Mouse (Mus musculus) MEL (cell line): ENCODE data around the gene Mapre3.

ENCODE experiments used
- CTCF ChIP-seq, 3 experiments: IDR thresholded peaks in 2 of 3; conservative IDR thresholded peaks in 1 of 3; 2 replicates each; pipeline ENCODE4 v1.5.1; 2011 to 2012; ENCODE audit warnings: low read length in 3 of 3, low read depth in 2 of 3, mild to moderate bottlenecking in 2 of 3, improper control_type of control experiment in 1 of 3, inconsistent platforms in 1 of 3, mixed read lengths in 1 of 3, moderate library complexity in 1 of 3; ENCODE audit not compliant: control insufficient read depth in 1 of 3, insufficient read depth in 1 of 3, poor library complexity in 1 of 3, severe bottlenecking in 1 of 3
- ELF1 ChIP-seq: IDR thresholded peaks from 2 replicates; pipeline ENCODE4 v1.6.1; 2014; ENCODE audit warnings: low read depth, mild to moderate bottlenecking, inconsistent platforms, low read length, improper control_type of control experiment, moderate library complexity
- GABPA ChIP-seq: IDR thresholded peaks from 2 replicates; pipeline ENCODE4 v1.6.1; 2012; ENCODE audit warnings: low read depth, mild to moderate bottlenecking, inconsistent platforms, low read length, improper control_type of control experiment, moderate library complexity
- MAZ ChIP-seq: IDR thresholded peaks from 2 replicates; pipeline ENCODE4 v1.6.1; 2012; ENCODE audit warnings: low read depth, mild to moderate bottlenecking, inconsistent platforms, low read length, improper control_type of control experiment
- POLR2A ChIP-seq, 2 experiments: IDR thresholded peaks; 2 replicates each; pipeline ENCODE4 v1.6.1; 2011 to 2012; ENCODE audit warnings: low read length in 2 of 2, mild to moderate bottlenecking in 2 of 2, control low read depth in 1 of 2, improper control_type of control experiment in 1 of 2, low read depth in 1 of 2, moderate library complexity in 1 of 2; ENCODE audit not compliant: control insufficient read depth in 1 of 2, insufficient read depth in 1 of 2, poor library complexity in 1 of 2
- RCOR1 ChIP-seq: IDR thresholded peaks from 2 replicates; pipeline ENCODE4 v1.6.1; 2012; ENCODE audit warnings: low read depth, mild to moderate bottlenecking, inconsistent platforms, low read length, improper control_type of control experiment
- ZMIZ1 ChIP-seq: IDR thresholded peaks from 2 replicates; pipeline ENCODE4 v1.6.1; 2012; ENCODE audit warnings: low read depth, mild to moderate bottlenecking, inconsistent platforms, low read length, improper control_type of control experiment, moderate library complexity
- ZNF384 ChIP-seq: IDR thresholded peaks from 2 replicates; pipeline ENCODE4 v1.6.1; 2012; ENCODE audit warnings: low read depth, mild to moderate bottlenecking, inconsistent platforms, low read length, improper control_type of control experiment

DNA sequence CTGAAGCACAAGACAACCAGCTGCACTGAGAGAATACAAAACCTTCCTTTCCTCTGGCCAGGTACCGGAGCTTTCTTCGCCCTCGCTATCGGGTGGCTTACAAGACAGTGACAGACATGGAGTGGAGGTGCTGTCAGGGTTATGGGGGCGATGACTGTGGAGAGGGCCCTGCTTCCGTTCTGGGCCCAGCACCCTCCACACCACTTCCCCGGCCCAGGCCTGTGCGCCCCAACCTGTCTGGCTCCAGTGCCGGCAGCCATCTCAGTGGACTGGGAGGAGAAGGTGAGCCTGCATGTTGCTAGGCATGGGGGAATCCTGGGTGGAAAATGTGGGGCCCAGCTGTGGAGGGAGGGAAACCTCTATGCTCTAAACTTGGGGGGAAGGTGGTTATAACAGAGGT is 101.0 kb downstream of the Mapre3 start:
- TF ChIP-seq ELF1 (no peak), MAZ (0 out of 2 replicates have a peak, but pooled peaks have one; percentile 9), POLR2A (IDR thresholded peaks at IDR 0.05; ENCODE audit: control insufficient read depth in 1 of 2, insufficient read depth in 1 of 2, low read depth in 1 of 2, low read length in 2 of 2, poor library complexity in 1 of 2) (0 out of 4 replicates have a peak, but pooled peaks of 1 of the 2 experiments have one; percentile 25), GABPA (no peak), CTCF (IDR thresholded peaks at IDR 0.05 in 2 of 3, conservative IDR thresholded peaks at IDR 0.05 in 1 of 3; ENCODE audit: control insufficient read depth in 1 of 3, insufficient read depth in 1 of 3, low read depth in 2 of 3, low read length in 3 of 3, poor library complexity in 1 of 3, severe bottlenecking in 1 of 3) (no peak), RCOR1 (no peak), ZMIZ1 (no peak), ZNF384 (no peak)
